Mouse (Mus musculus): Measurements from ENCODE around the gene Cyp24a1. TPM values are rescaled to one million over a fixed set of nuclear protein-coding genes. Genes with fewer than 3 reads are reported as not detected.
"Not testable (repeated sequence)": the region's sequence is repeated elsewhere in the genome, so short reads cannot be mapped to it uniquely, and the experiment has no call there.

Gene Cyp24a1
- total RNA-seq, 2 experiments from 2014 or later, result not detected

- DNase-seq (ENCODE audit: low spot score in 2 of 2), result no peak
- intact Hi-C loops (cut with DNase I), result no loop called here
Measured at GRCm38 (mm10) chr2:170498011-170498410, 1.1 kb upstream of the Cyp24a1 start.

GRCm38 (mm10) chr2:170496154-170496930 is 603 bp downstream of the Cyp24a1 start, which contains the start of gene Pfdn4:
Pfdn4 (plus strand) TSS chr2:170496428.
- intact Hi-C loops (cut with DNase I), result no loop called here
- peak in 1 of 2 experiments; percentile 24 for DNase-seq (ENCODE audit: low spot score in 2 of 2)

- DNase-seq (ENCODE audit: low spot score in 2 of 2), result no peak
- intact Hi-C loops (cut with DNase I), result no loop called here
Measured at GRCm38 (mm10) chr2:170494784-170495710, 1.9 kb downstream of the Cyp24a1 start.

- peak in 1 of 2 experiments; percentile 31 for DNase-seq (ENCODE audit: low spot score in 2 of 2)
- intact Hi-C loops (cut with DNase I), result no loop called here
Measured at GRCm38 (mm10) chr2:170487890-170488502, 8.9 kb downstream of the Cyp24a1 start.

GRCm38 (mm10) chr2:170487202-170487601 is 9.7 kb downstream of the Cyp24a1 start:
- DNase-seq (ENCODE audit: low spot score in 2 of 2), result no peak
- intact Hi-C loops (cut with DNase I), result no loop called here

GRCm38 (mm10) chr2:170483914-170484313 is 13.0 kb downstream of the Cyp24a1 start:
- intact Hi-C loops (cut with DNase I), result no loop called here
- DNase-seq (ENCODE audit: low spot score in 2 of 2), result no peak

- intact Hi-C loops (cut with DNase I), result no loop called here
- no peak for DNase-seq (ENCODE audit: low spot score in 2 of 2)
Measured at GRCm38 (mm10) chr2:170482019-170482540, 14.9 kb downstream of the Cyp24a1 start.

- intact Hi-C loops (cut with DNase I), result no loop called here
- DNase-seq (ENCODE audit: low spot score in 2 of 2), result no peak
Measured at GRCm38 (mm10) chr2:170476643-170477042, 20.3 kb downstream of the Cyp24a1 start.

GRCm38 (mm10) chr2:170476215-170476614 is 20.7 kb downstream of the Cyp24a1 start:
- no peak for DNase-seq (ENCODE audit: low spot score in 2 of 2)
- intact Hi-C loops (cut with DNase I), result no loop called here

GRCm38 (mm10) chr2:170475164-170475563 is 21.8 kb downstream of the Cyp24a1 start:
- DNase-seq (ENCODE audit: low spot score in 2 of 2), result no peak
- intact Hi-C loops (cut with DNase I), result no loop called here

GRCm38 (mm10) chr2:170474125-170474524 is 22.8 kb downstream of the Cyp24a1 start:
- no peak for DNase-seq (ENCODE audit: low spot score in 2 of 2)
- intact Hi-C loops (cut with DNase I), result no loop called here

- intact Hi-C loops (cut with DNase I), result no loop called here
- DNase-seq (ENCODE audit: low spot score in 2 of 2), result no peak
Measured at GRCm38 (mm10) chr2:170470591-170470990, 26.4 kb downstream of the Cyp24a1 start.

GRCm38 (mm10) chr2:170469616-170470308 is 27.2 kb downstream of the Cyp24a1 start:
- DNase-seq (ENCODE audit: low spot score in 2 of 2), result peak in 1 of 2 experiments; percentile 22
- intact Hi-C loops (cut with DNase I), result no loop called here

- intact Hi-C loops (cut with DNase I), result no loop called here
- DNase-seq (ENCODE audit: low spot score in 2 of 2), result peak; percentile 13 to 45
Measured at GRCm38 (mm10) chr2:170468009-170468408, 28.9 kb downstream of the Cyp24a1 start.

- intact Hi-C loops (cut with DNase I), result no loop called here
- DNase-seq (ENCODE audit: low spot score in 2 of 2), result no peak
Measured at GRCm38 (mm10) chr2:170464817-170465216, 32.1 kb downstream of the Cyp24a1 start.

GRCm38 (mm10) chr2:170461652-170462051 is 35.3 kb downstream of the Cyp24a1 start:
- intact Hi-C loops (cut with DNase I), result no loop called here
- no peak for DNase-seq (ENCODE audit: low spot score in 2 of 2)

- no peak for DNase-seq (ENCODE audit: low spot score in 2 of 2)
- intact Hi-C loops (cut with DNase I), result no loop called here
Measured at GRCm38 (mm10) chr2:170459805-170460204, 37.1 kb downstream of the Cyp24a1 start.

- DNase-seq (ENCODE audit: low spot score in 2 of 2), result no peak
- intact Hi-C loops (cut with DNase I), result no loop called here
Measured at GRCm38 (mm10) chr2:170459183-170459582, 37.8 kb downstream of the Cyp24a1 start.

- intact Hi-C loops (cut with DNase I); DNase-seq (ENCODE audit: low spot score in 2 of 2): not testable (repeated sequence)
Measured at GRCm38 (mm10) chr2:170453809-170454208, 43.1 kb downstream of the Cyp24a1 start.
